Mouse (Mus musculus) cerebellum, adult (tissue): ENCODE data around the gene Abhd4.
"Not testable (repeated sequence)": the region's sequence is repeated elsewhere in the genome, so short reads cannot be mapped to it uniquely, and the experiment has no call there.

ENCODE experiments used
- ATAC-seq: cut with Nextera tagmentation; 2 replicates; pipeline ENCODE4 v1.9.2; 2017; ENCODE audit warnings: mild to moderate bottlenecking, moderate library complexity, mixed read lengths; ENCODE audit not compliant: insufficient number of reproducible peaks, low FRiP score, low TSS enrichment

Abhd4 gene

DNA sequence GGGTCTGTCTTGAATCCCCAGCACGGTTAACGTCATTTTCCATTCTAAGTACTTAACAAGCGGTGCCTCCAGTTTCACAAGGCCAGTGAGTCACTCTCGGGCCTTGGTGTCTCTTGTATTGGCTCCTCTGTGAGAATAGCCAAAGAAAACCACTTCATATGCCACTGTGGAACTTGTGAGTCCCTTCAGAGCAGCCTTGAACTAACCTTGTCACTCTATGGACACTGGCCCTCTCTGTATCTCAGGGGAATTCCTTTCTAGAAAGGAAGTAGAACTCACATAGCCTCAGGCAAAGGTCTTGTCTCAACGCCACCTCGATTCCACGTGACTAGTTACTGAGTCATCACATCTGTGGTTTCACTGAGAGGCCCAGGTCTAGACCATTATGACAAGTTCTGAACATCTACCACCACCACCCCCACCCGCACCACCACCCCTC, 31.7 kb upstream of the Abhd4 start:
- ATAC-seq: no peak

DNA sequence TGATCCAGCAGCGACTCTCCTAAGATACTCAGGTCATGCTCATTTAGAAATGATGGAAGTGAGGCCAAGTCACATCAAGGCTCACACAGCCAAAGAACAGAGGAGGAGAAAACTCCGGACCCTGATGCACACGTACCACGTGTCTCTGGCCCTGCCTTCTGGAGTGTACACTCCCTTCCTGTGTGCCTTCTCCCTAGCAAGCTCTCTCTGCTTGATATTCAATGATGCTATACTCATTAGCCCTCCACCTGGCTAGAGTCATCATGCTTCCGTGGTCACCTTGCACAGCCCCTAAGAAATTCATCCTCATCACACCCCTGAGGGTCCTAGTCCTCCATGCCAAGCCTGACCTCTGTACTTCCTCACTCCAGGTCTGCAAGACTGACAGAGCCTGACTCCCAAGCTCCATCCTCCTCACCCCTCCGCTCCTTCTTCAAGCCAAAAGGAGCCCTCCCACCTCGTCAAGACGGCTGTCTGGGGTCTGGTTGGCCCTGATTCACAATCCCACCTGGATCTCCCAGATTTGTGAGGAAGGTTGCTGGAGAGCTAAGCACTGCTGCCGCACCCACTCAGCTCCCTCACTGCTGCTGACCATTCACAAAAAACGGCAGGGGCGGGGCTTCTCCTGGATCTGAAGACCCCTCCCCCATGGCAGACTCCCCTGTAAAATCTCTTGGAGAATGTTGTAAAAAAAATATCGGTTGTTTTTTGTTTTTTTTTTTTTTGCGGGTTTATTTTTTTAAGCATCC, 30.5 kb upstream of the Abhd4 start:
- no peak for ATAC-seq

DNA sequence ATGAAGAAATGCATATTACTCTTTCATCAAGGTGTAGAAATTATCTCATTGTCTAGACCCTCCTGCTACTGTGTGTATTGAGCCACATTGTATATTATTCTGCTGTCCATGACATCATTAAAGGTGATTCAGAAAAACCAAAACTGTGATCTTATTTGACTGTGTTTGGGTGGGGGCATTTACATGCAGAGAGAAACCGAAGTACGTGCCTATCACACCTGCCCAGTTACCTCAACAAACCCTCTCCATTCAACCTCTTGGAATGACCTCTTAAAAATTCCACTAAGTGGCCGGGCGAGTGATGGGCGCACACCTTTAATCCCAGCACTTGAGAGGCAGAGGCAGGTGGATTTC, 29.9 kb upstream of the Abhd4 start:
- no peak for ATAC-seq

DNA sequence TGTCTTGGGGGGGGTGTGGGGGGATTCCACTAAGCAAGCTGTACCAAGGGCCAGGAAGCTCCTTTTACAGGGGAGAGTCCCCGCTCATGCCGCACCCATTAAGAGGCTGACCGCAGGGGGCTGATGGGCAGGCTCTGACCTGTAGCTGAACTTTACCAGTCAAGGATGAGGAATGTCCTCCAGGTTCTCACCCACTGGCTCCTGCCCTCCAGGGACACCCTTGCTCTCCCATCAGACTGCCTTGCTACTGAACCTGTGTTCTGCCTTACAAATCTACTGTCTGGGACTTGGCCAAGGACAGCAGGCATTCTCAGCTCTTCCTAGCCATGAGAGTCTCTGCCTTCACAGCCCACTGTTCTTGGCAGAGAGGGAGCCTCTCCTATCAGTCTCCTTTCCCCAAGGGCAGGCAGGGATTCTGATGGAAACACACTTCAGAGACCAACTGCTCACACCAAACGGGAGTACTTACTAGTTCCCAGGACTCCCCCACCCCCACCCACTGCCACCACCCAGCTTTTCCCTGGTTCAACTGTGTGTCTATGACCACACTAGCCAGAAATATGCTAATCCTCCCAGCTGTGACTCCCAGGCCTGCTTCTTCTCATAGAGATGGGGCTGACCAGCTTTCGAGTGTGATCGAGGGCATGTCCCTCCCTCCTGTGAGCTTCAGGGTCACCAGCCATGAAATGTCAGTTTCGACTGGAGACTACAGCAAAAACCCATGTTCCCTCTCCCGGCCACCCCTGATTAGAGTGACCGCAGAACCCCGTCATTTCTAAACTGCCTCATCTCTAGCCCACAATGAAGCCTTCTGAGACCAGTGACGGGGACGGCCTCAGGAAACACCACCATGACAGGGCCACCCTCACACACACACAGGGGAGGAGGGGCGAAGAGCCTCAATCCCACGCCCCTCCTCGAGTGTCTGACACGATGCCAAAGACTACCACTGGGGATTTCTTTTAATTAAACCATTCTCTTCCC, 29.2 kb upstream of the Abhd4 start:
- no peak for ATAC-seq

DNA sequence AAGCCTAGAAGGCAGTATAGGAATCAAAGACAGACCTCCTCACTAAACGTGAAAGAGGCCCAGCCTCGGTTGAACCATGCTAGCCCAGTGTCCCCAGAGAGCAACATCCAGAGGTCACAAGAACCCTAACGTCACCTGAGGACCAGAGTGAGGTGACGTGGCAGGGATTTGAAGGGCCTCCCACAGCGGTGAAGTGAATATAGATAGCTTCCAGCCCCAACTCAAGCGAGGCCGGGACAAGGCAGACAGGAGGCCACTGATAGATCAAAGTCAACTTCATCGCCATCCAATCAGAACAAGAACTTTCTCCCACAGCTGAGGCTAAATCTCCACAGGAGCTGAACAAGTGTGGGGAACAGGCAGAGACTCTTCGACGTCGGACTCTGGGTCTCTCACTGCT, 28.3 kb upstream of the Abhd4 start:
- ATAC-seq: no peak

DNA sequence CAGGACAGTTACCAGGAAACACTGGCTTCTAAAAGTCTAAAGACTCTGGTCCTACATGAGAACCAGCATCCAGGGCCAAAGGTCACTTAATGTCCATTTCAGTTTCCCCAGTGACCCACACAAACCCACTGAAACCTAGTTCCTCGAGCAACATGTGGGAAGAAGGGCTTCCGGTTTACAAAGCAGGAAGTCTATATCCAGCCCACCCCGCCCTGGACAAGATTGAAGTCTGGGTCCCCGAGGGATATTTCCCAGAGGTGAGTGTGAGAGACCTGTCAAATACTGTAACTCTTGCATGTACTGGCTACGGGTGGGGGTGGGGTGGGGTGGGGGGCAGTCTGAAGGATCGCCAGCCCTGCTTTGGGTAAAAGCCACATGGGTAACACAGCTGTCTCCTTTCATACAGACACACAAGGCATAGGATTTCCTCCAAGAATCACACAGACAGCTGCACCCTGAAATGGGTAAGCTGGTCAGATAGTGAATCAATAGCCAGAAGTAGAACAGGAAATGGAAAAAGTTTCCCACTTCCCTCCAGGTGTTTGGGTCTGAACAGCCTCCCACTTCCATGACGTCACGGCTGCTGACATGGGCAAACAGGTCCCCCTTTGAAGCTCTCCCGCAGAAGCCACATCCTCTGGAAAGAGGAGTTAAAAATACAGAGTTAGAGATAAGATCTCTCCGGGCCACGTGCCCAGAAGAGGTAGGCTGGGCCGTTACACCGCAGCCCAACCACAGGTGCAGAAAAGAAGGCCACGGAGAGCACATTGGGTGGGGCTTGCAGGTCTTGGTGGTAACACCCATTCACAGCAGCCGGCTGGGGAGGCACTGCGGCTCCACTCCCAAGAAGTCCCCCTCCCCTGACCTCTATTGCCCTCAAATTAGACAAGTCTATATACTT, 26.8 kb upstream of the Abhd4 start:
- ATAC-seq: no peak

DNA sequence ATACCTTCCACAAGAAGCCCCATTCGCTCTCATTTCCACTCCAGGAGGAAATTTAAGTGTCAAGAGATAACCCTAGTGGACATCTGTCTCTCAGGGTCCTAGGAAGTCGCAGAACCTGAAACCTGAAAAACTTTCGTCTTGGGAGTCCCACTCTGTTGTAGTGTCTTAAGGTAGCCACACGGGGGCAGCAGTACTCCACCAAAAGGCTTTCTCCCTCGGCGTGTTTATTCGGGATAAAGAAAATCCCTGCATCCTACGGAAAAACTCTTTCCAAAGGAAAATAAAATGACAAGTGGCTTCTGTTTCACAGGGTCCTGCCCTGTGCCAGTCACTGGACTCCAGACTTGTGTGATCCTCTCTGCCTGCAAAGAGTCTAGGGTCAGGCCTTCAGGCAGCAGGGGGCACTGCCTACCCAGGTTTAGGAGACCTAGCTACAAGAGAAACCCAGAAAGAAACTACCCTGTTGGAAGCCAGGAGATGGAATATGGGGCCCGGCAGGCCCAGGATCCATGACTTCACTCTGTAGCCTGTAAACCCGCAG, 26.0 kb upstream of the Abhd4 start:
- peak; percentile 69; the same call in 1 of the 2 replicates for ATAC-seq

DNA sequence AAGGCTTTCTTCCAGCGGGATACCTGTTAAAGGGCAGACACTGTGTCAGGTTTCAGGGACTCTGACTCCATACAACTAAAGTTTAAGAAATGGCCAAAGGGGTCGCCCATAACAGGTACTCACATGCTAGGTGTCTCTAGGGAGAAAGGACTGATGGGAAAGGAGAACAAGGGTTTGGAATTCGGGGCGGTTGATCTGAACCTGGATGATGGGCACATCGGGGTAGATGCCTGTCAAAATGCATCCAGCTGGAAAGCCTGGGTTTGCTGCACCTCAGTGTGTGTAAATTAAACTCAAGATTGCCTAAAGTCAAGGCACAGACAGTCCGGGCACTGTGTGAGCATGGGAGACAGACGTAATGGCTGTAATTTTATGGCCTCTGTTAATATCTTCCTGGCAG, 25.5 kb upstream of the Abhd4 start:
- ATAC-seq: peak; percentile 23; the same call in 1 of the 2 replicates

DNA sequence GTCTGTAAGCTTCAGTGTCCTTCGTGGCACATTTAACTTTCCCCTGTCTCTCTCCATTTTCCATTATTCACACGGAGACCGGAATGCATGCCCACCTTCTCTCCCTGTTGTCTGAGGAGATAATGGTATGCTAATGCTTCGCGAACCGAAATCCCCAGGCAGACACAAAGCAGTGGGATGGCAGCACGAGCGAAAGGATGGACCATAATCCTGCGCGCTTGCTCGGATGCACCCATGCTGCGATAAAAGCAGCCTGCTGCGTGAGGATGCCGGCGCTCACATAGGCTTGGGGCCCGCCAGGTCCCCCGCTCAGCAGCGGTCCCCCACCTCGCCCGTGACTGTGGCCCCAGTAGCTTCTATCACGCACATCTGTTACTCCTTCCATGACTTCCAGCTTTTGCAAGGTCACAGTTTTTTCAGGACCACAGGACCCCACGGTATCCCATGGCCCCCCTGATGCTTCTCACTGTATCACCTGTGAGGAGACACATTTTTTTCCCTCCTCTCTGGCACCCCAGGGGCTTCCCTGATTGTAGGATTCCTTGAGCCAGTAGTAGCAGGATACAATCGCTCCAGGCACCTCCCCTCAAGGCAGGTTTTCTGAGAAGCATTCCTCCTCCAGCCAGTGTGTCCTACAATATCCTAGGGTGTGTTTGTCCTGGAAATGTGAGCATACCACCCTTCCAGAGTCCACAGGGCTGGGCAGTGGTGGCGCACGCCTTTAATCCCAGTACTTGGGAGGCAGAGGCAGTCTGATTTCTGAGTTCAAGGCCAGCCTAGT, 24.9 kb upstream of the Abhd4 start:
- ATAC-seq: no peak

DNA sequence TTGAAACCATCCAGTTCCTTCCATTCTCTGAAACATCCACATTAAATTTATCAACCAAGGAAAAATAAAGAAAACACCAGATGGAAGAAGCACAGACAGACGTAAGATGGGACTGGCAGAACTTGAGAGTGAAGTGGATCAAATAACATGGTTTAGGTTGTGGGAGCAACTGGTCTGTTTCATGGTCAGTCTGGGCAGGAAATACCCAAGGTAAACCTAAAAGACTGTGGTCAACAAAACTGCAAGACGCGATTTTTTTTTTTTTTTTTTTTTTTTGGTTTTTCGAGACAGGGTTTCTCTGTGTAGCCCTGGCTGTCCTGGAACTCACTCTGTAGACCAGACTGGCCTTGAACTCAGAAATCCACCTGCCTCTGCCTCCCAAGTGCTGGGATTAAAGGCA, 24.1 kb upstream of the Abhd4 start:
- ATAC-seq: not testable (repeated sequence)

DNA sequence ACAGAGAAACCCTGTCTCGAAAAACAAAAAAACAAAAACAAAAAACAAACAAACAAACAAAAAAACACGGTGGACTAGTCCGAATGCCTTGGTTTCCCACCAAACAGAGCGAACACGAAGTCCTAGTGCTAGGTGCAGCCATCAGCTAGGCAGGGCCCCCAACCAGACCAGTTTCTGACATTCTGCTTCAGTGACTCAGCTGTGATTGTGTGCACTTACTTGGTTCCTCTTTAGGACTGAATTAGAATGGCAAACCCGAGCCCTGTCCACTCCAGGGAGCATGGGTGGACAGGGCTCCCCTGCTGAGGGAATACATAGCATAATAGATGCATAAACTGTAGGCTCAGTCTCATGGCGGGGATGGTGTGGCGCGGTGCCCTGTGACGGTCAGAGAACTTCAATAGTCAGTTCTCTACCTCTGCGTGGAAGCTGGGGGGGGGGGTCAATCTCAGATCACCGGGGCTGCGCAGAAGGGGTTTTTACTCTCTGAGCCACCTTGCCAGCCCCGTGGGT, 23.3 kb upstream of the Abhd4 start:
- no peak for ATAC-seq

DNA sequence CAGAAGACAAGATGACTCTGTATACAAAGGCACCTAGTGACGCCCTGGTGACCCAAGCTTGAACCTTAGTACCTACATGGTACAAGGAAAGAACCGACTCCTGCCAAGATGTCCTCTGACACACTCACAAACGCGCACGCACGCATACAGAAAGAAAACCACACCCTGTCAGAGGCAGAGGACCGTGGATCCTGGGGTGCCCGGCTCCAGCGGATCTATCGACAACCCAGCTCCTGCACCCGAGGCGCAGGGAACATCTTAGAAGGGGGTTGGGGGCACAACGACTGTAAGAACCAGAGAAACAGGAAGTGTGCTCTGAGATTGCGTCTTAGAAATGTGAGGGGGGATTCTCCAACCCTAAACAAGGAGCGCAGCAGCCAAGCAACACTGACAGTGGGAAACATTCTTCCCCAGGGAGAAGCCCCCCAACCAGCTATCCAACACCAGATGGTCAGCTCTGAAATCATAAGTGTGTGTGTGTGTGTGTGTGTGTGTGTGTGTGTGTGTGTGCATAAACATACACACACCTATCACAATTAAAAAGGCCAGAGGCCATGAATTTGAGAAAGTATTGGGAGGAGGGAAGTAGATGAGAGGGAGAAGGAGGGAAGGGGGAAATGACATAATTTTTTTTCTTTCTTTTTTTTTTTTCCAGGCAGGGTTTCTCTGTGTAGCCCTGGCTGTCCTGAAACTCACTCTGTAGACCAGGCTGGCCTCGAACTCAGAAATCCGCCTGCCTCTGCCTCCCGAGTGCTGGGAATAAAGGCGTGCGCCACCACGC, 22.6 kb upstream of the Abhd4 start:
- ATAC-seq: no peak

DNA sequence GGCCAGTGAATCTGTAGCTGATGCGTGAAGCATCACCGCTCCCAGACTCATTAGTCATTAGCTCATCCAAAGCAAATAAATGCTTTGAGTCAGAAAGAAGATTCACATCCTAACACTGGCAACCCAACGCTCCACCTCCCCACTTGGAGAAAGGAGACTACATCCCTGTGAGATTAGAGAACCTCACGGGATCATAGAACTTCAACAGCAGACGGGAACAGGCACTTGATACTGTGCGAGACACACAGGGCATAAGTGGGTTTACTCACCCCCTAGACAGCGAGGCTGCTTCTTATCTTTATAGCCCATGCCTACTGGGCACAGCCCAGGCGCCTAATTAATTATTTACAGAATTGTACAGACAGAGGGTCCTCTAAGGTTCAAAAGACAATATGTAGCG, 21.8 kb upstream of the Abhd4 start:
- no peak for ATAC-seq

DNA sequence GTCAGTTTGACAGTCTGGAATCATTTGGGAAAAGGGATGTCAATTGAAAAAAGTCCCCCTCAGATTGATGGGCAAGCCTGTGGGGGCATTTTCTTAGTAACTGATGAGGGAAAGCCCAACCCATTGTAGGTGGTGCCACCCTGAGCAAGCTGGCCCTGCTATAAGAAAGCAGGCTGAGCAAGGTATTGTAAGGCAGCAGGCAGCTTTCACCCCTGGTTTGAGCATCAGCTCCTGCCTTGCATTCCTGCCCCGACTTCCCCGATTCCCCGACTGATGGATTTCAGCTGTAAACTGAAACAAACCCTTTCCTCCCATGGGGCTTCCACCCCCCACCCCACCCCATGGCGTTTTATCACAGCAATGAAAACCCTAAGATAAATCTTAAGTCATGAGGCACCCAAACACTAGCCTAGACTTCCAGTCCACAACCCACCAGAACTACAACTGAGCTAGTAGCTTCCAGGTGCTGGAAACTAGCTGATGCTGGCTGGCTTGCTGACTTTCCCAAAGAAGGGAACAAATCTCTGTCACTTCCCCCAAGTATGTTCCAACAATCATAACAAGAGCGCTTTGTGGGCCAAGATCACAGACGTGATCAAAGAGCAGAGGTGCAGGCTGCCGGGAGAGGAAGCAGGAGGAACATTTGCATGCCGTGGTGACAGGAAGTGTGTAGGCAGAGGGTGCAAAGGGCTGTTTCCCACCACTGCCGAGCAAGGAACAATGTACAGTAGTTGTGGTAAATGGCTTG, 21.0 kb upstream of the Abhd4 start:
- ATAC-seq: no peak

DNA sequence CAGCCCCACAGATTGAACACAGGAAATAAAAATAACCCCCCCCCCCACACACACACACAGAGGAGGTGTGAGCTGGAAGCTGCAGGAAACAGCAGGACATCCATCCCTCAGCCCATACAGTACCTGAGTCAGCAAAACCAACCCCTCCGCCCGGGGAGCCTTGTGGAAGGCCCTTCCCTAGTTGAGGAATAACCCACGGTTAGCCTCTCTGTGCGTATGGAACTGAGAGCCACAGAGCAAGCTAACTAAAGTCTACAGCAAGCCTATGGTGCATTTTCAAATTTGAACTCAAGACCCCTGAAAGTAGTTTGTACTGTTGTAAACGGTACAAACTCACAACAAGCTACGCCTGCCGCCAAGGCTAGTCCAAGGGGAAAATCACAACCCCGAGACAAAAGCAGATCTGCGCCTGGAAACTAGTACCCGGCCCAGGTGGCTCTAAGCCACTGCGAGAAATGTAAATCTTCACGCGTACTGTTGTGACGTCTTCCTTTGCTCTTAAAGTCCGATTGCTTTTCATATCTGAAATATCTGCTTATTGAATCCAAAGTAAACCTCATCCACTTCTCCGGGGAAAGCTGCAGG, 20.3 kb upstream of the Abhd4 start:
- ATAC-seq: no peak

DNA sequence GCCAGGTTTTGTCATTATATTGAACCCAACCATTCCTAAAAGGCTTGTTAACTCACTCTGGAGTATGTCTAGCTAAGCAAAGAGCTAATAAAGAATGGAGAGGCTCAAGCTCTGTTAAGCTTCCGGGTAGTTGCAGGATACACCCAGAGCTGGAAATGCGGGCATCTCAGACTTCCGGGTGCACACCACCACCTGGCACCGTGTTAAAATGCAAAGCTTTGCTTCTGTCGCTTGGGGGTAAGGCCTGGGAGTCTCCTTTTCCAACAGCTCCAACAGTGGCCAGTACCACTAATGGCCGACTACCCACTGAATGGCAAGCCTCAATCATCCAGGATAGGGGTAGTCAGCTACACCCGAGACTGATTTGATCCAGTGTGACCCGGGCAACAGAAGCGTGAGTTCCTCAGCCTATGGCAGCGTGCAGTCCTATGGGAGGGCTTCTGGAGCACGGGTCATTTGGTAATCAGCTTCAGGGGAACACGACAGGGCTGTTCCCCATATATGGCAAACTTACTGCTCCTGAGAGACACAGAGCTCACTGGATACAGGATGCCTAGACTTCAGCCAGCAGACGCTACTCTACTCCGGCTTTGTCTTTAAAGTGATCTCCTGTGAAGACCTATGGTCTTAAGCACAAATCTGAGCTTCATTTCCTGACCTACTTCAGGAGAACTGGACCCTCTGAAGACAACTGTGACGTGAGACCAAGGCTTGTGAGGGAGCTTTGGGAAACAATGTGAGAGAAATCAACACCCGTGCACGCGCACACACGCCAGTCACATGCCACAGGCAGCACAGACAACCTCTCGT, 19.6 kb upstream of the Abhd4 start:
- no peak for ATAC-seq
